Mouse (Mus musculus): ENCODE measurements around the gene Rpl9-ps1. TPM values are rescaled to one million over a fixed set of nuclear protein-coding genes. Genes with fewer than 3 reads are reported as not detected.

Gene Rpl9-ps1
- not detected in 2 replicates for polyA plus RNA-seq (2012)

GRCm38 (mm10) chr11:83645521-83645920 is at the start of gene Rpl9-ps1:
Gene Rpl9-ps1 (minus strand): TSS chr11:83645621.
- Histone ChIP-seq H3K9me3 (ENCODE audit: control insufficient read depth, low read length) (no peaks in the 10 kb centered on the region), H3K4me3 (replicated peaks) (no peak within 1 kb of the TSS), H3K4me1 (ENCODE audit: control insufficient read depth) (no peaks in the 10 kb centered on the region), H3K27me3 (ENCODE audit: control insufficient read depth) (no peaks in the 10 kb centered on the region), H3K36me3 (ENCODE audit: control insufficient read depth) (no peaks in the 10 kb centered on the region)
- no peak for TF ChIP-seq TAL1 (IDR thresholded peaks at IDR 0.05; ENCODE audit: low read length)
- no peak for TF ChIP-seq GATA1 (IDR thresholded peaks at IDR 0.05; ENCODE audit: low read length)

- Histone ChIP-seq H3K36me3 (ENCODE audit: control insufficient read depth) (no peaks in the 10 kb centered on the region), H3K4me1 (ENCODE audit: control insufficient read depth) (no peaks in the 10 kb centered on the region), H3K27me3 (ENCODE audit: control insufficient read depth) (no peaks in the 10 kb centered on the region), H3K9me3 (ENCODE audit: control insufficient read depth, low read length) (no peaks in the 10 kb centered on the region), H3K4me3 (replicated peaks) (no peak overlapping the region)
- TF ChIP-seq TAL1 (IDR thresholded peaks at IDR 0.05; ENCODE audit: low read length), result no peak
- no peak for TF ChIP-seq GATA1 (IDR thresholded peaks at IDR 0.05; ENCODE audit: low read length)
Measured at GRCm38 (mm10) chr11:83692008-83692407, 46.6 kb upstream of the Rpl9-ps1 start.

GRCm38 (mm10) chr11:83689918-83690317 is 44.5 kb upstream of the Rpl9-ps1 start:
- Histone ChIP-seq H3K27me3 (ENCODE audit: control insufficient read depth) (no peaks in the 10 kb centered on the region), H3K4me3 (replicated peaks) (no peak overlapping the region), H3K9me3 (ENCODE audit: control insufficient read depth, low read length) (no peaks in the 10 kb centered on the region), H3K36me3 (ENCODE audit: control insufficient read depth) (no peaks in the 10 kb centered on the region), H3K4me1 (ENCODE audit: control insufficient read depth) (no peaks in the 10 kb centered on the region)
- TF ChIP-seq TAL1 (IDR thresholded peaks at IDR 0.05; ENCODE audit: low read length) (no peak), GATA1 (IDR thresholded peaks at IDR 0.05; ENCODE audit: low read length) (no peak)

- Histone ChIP-seq H3K9me3 (ENCODE audit: control insufficient read depth, low read length) (no peaks in the 10 kb centered on the region), H3K27me3 (ENCODE audit: control insufficient read depth) (no peaks in the 10 kb centered on the region), H3K36me3 (ENCODE audit: control insufficient read depth) (no peaks in the 10 kb centered on the region), H3K4me1 (ENCODE audit: control insufficient read depth) (no peaks in the 10 kb centered on the region), H3K4me3 (replicated peaks) (no peak overlapping the region)
- TF ChIP-seq GATA1 (IDR thresholded peaks at IDR 0.05; ENCODE audit: low read length) (no peak), TAL1 (IDR thresholded peaks at IDR 0.05; ENCODE audit: low read length) (no peak)
Measured at GRCm38 (mm10) chr11:83675665-83676064, 30.2 kb upstream of the Rpl9-ps1 start.

- no peaks in the 10 kb centered on the region for H3K27me3 ChIP-seq (ENCODE audit: control insufficient read depth)
- H3K4me1 ChIP-seq (ENCODE audit: control insufficient read depth), result no peaks in the 10 kb centered on the region
- H3K36me3 ChIP-seq (ENCODE audit: control insufficient read depth), result no peaks in the 10 kb centered on the region
- no peak overlapping the region for H3K4me3 ChIP-seq (replicated peaks)
- TF ChIP-seq TAL1 (IDR thresholded peaks at IDR 0.05; ENCODE audit: low read length), result no peak
- no peak for TF ChIP-seq GATA1 (IDR thresholded peaks at IDR 0.05; ENCODE audit: low read length)
- no peaks in the 10 kb centered on the region for H3K9me3 ChIP-seq (ENCODE audit: control insufficient read depth, low read length)
Measured at GRCm38 (mm10) chr11:83671743-83672142, 26.3 kb upstream of the Rpl9-ps1 start.

- no peaks in the 10 kb centered on the region for H3K27me3 ChIP-seq (ENCODE audit: control insufficient read depth)
- no peak for TF ChIP-seq GATA1 (IDR thresholded peaks at IDR 0.05; ENCODE audit: low read length)
- no peak for TF ChIP-seq TAL1 (IDR thresholded peaks at IDR 0.05; ENCODE audit: low read length)
- no peaks in the 10 kb centered on the region for H3K4me1 ChIP-seq (ENCODE audit: control insufficient read depth)
- no peaks in the 10 kb centered on the region for H3K36me3 ChIP-seq (ENCODE audit: control insufficient read depth)
- H3K9me3 ChIP-seq (ENCODE audit: control insufficient read depth, low read length), result no peaks in the 10 kb centered on the region
- no peak overlapping the region for H3K4me3 ChIP-seq (replicated peaks)
Measured at GRCm38 (mm10) chr11:83663532-83663931, 18.1 kb upstream of the Rpl9-ps1 start.

- no peak for TF ChIP-seq GATA1 (IDR thresholded peaks at IDR 0.05; ENCODE audit: low read length)
- no peak for TF ChIP-seq TAL1 (IDR thresholded peaks at IDR 0.05; ENCODE audit: low read length)
- no peaks in the 10 kb centered on the region for H3K9me3 ChIP-seq (ENCODE audit: control insufficient read depth, low read length)
- H3K36me3 ChIP-seq (ENCODE audit: control insufficient read depth), result no peaks in the 10 kb centered on the region
- no peaks in the 10 kb centered on the region for H3K4me1 ChIP-seq (ENCODE audit: control insufficient read depth)
- H3K27me3 ChIP-seq (ENCODE audit: control insufficient read depth), result no peaks in the 10 kb centered on the region
- no peak within 1 kb of the TSS for H3K4me3 ChIP-seq (replicated peaks)
Measured at GRCm38 (mm10) chr11:83662204-83662603, 16.8 kb upstream of the Rpl9-ps1 start, which contains the start of gene Ccl4. Gene Ccl4 (plus strand): TSS chr11:83662584.

GRCm38 (mm10) chr11:83658797-83659196 is 13.4 kb upstream of the Rpl9-ps1 start:
- TF ChIP-seq TAL1 (IDR thresholded peaks at IDR 0.05; ENCODE audit: low read length) (no peak), GATA1 (IDR thresholded peaks at IDR 0.05; ENCODE audit: low read length) (no peak)
- H3K4me1 ChIP-seq (ENCODE audit: control insufficient read depth), result no peaks in the 10 kb centered on the region
- H3K36me3 ChIP-seq (ENCODE audit: control insufficient read depth), result no peaks in the 10 kb centered on the region
- no peaks in the 10 kb centered on the region for H3K9me3 ChIP-seq (ENCODE audit: control insufficient read depth, low read length)
- no peaks in the 10 kb centered on the region for H3K27me3 ChIP-seq (ENCODE audit: control insufficient read depth)
- H3K4me3 ChIP-seq (replicated peaks), result no peak overlapping the region

- Histone ChIP-seq H3K4me1 (ENCODE audit: control insufficient read depth) (no peaks in the 10 kb centered on the region), H3K4me3 (replicated peaks) (no peak overlapping the region), H3K27me3 (ENCODE audit: control insufficient read depth) (no peaks in the 10 kb centered on the region), H3K9me3 (ENCODE audit: control insufficient read depth, low read length) (no peaks in the 10 kb centered on the region), H3K36me3 (ENCODE audit: control insufficient read depth) (no peaks in the 10 kb centered on the region)
- TF ChIP-seq TAL1 (IDR thresholded peaks at IDR 0.05; ENCODE audit: low read length), result no peak
- no peak for TF ChIP-seq GATA1 (IDR thresholded peaks at IDR 0.05; ENCODE audit: low read length)
Measured at GRCm38 (mm10) chr11:83657508-83657907, 12.1 kb upstream of the Rpl9-ps1 start.

GRCm38 (mm10) chr11:83654606-83655005 is 9.2 kb upstream of the Rpl9-ps1 start:
- Histone ChIP-seq H3K9me3 (ENCODE audit: control insufficient read depth, low read length) (no peaks in the 10 kb centered on the region), H3K36me3 (ENCODE audit: control insufficient read depth) (no peaks in the 10 kb centered on the region), H3K4me1 (ENCODE audit: control insufficient read depth) (no peaks in the 10 kb centered on the region), H3K4me3 (replicated peaks) (no peak overlapping the region), H3K27me3 (ENCODE audit: control insufficient read depth) (no peaks in the 10 kb centered on the region)
- TF ChIP-seq TAL1 (IDR thresholded peaks at IDR 0.05; ENCODE audit: low read length), result no peak
- TF ChIP-seq GATA1 (IDR thresholded peaks at IDR 0.05; ENCODE audit: low read length), result no peak
